Mouse (Mus musculus): Measurements from ENCODE around the gene Eif2b3. TPM values are rescaled to one million over a fixed set of nuclear protein-coding genes. Genes with fewer than 3 reads are reported as not detected.

Eif2b3 gene
- total RNA-seq, 2 experiments from 2014 or later = 29.5 to 30.9 TPM

Other genes starting within 250 kb of the Eif2b3 start
- 10 to 100 TPM; 13.5 to 14.9 TPM for gene Toe1, start 211.8 kb upstream of the Eif2b3 start, total RNA-seq (2021)
- gene Mutyh, start 211.7 kb upstream of the Eif2b3 start, total RNA-seq (2021) = 1 to 10 TPM; 2.0 to 2.9 TPM
- 1 to 10 TPM; 1.8 to 4.7 TPM for gene Hpdl, start 197.7 kb upstream of the Eif2b3 start, total RNA-seq (2021)
- 1 to 10 TPM; 3.8 to 5.2 TPM for gene Zswim5, start 142.0 kb upstream of the Eif2b3 start, total RNA-seq (2021)
- gene Urod, start 25.0 kb upstream of the Eif2b3 start, total RNA-seq (2021) = 100 to 1,000 TPM; 116 to 124 TPM
- 10 to 100 TPM; 26.7 to 28.0 TPM for gene Hectd3, start 24.1 kb upstream of the Eif2b3 start, total RNA-seq (2021)
- gene Ptch2, start 76.7 kb downstream of the Eif2b3 start, total RNA-seq (2021) = 1 to 10 TPM; 2.2 to 2.6 TPM
- 10 to 100 TPM in 1 of 2 experiments, 1 to 10 TPM in 1; 9.1 to 11.0 TPM for gene Btbd19, start 106.3 kb downstream of the Eif2b3 start, total RNA-seq (2021)
- not detected for gene Tctex1d4, start 107.4 kb downstream of the Eif2b3 start, total RNA-seq (2021)
- 10 to 100 TPM; 14.1 to 42.2 TPM for gene Plk3, start 114.6 kb downstream of the Eif2b3 start, total RNA-seq (2021)
- gene Rps8, start 136.8 kb downstream of the Eif2b3 start, total RNA-seq (2021) = 100 to 1,000 TPM; 912 to 968 TPM
- under 1 TPM; 0.51 to 0.56 TPM for gene Kif2c, start 163.2 kb downstream of the Eif2b3 start, total RNA-seq (2021)
- 10 to 100 TPM; 38.6 to 66.8 TPM for gene Tmem53, start 232.5 kb downstream of the Eif2b3 start, total RNA-seq (2021)
- gene Armh1, start 232.7 kb downstream of the Eif2b3 start, total RNA-seq (2021) = 1 to 10 TPM; 1.9 to 2.4 TPM

Data from adrenal gland, adult 18-20 months (tissue).